Mouse (Mus musculus) macrophage (primary cell): ENCODE data around the gene Adam11. TPM values are rescaled to one million over a fixed set of nuclear protein-coding genes. Genes with fewer than 3 reads are reported as not detected.

Experiments used
- H3K27ac ChIP-seq: fragments of 350-480 bp; formaldehyde crosslinking; 2 replicates; pipeline ENCODE4 v1.9.0; 2021
- H3K36me3 ChIP-seq: fragments of 350-480 bp; formaldehyde crosslinking; 2 replicates; pipeline ENCODE4 v1.9.0; 2021; ENCODE audit errors: inconsistent target
- H3K4me3 ChIP-seq: fragments of 350-480 bp; formaldehyde crosslinking; 2 replicates; pipeline ENCODE4 v1.9.0; 2021; ENCODE audit errors: inconsistent target
- H3K79me2 ChIP-seq: fragments of 350-480 bp; formaldehyde crosslinking; 2 replicates; pipeline ENCODE4 v1.9.0; 2021; ENCODE audit errors: inconsistent target
- WGBS: methylation state at CpG from one replicate; pipeline ENCODE4 v1.1.7; 2026; ENCODE audit warnings: inconsistent platforms; ENCODE audit not compliant: missing documents; 5-methylcytosine and 5-hydroxymethylcytosine counted together
- polyA plus RNA-seq: library from polyadenylated mRNA; stranded (reverse); fragments of 250-400 nt; gene quantifications from 3 replicates; pipeline ENCODE4 v1.2.4, GENCODE M21; 2018; ENCODE audit warnings: inconsistent platforms

Adam11 gene
- polyA plus RNA-seq, 1 experiment from 2014 or later = 0.16 TPM

GRCm38 (mm10) chr11:102742066-102742465 lies 19.2 kb upstream of the Adam11 start:
- WGBS = 90% methylated on average over 6 of the region's 7 CpGs
- H3K27ac ChIP-seq = no peak overlapping the region

GRCm38 (mm10) chr11:102742843-102743242 lies 18.4 kb upstream of the Adam11 start:
- no peak overlapping the region for H3K4me3 ChIP-seq
- 84% methylated on average over 5 of the region's 5 CpGs for WGBS
- no peaks in the 10 kb centered on the region for H3K36me3 ChIP-seq
- H3K79me2 ChIP-seq = no peaks in the 10 kb centered on the region
- H3K27ac ChIP-seq = no peak overlapping the region

More at GRCm38 (mm10) chr11:102742066-102742465, 19.2 kb upstream of the Adam11 start:
- no peaks in the 10 kb centered on the region for H3K79me2 ChIP-seq
- no peak overlapping the region for H3K4me3 ChIP-seq
- no peaks in the 10 kb centered on the region for H3K36me3 ChIP-seq

- 73% methylated on average over 3 of the region's 3 CpGs for WGBS
- Histone ChIP-seq H3K79me2 (no peaks in the 10 kb centered on the region), H3K36me3 (no peaks in the 10 kb centered on the region), H3K4me3 (no peak overlapping the region), H3K27ac (no peak overlapping the region)
Observed at GRCm38 (mm10) chr11:102744746-102745145, 16.5 kb upstream of the Adam11 start.

GRCm38 (mm10) chr11:102747866-102748265 lies 13.4 kb upstream of the Adam11 start:
- 64% methylated on average over 1 of the region's 1 CpGs for WGBS
- H3K36me3 ChIP-seq = no peaks in the 10 kb centered on the region
- H3K27ac ChIP-seq = no peak overlapping the region
- no peak overlapping the region for H3K4me3 ChIP-seq
- H3K79me2 ChIP-seq = no peaks in the 10 kb centered on the region

- WGBS = 91% methylated on average over 4 of the region's 4 CpGs
- no peak overlapping the region for H3K27ac ChIP-seq
- no peak overlapping the region for H3K4me3 ChIP-seq
- no peaks in the 10 kb centered on the region for H3K36me3 ChIP-seq
- no peaks in the 10 kb centered on the region for H3K79me2 ChIP-seq
Observed at GRCm38 (mm10) chr11:102748381-102748780, 12.9 kb upstream of the Adam11 start.

- Histone ChIP-seq H3K27ac (no peak overlapping the region), H3K79me2 (no peaks in the 10 kb centered on the region), H3K4me3 (no peak overlapping the region), H3K36me3 (no peaks in the 10 kb centered on the region)
- 74% methylated on average over 2 of the region's 2 CpGs for WGBS
Observed at GRCm38 (mm10) chr11:102749712-102750111, 11.5 kb upstream of the Adam11 start.

- Histone ChIP-seq H3K36me3 (no peaks in the 10 kb centered on the region), H3K79me2 (no peaks in the 10 kb centered on the region), H3K27ac (no peak overlapping the region), H3K4me3 (no peak overlapping the region)
- WGBS = 34% methylated on average over 11 of the region's 13 CpGs
Observed at GRCm38 (mm10) chr11:102752896-102753590, 8.2 kb upstream of the Adam11 start.

- H3K36me3 ChIP-seq = no peaks in the 10 kb centered on the region
- H3K4me3 ChIP-seq = no peak overlapping the region
- 24% methylated on average over 18 of the region's 18 CpGs for WGBS
- H3K27ac ChIP-seq = no peak overlapping the region
- H3K79me2 ChIP-seq = no peaks in the 10 kb centered on the region
Observed at GRCm38 (mm10) chr11:102753591-102754324, 7.5 kb upstream of the Adam11 start.

- no peak overlapping the region for H3K4me3 ChIP-seq
Observed at GRCm38 (mm10) chr11:102754416-102754815, 6.8 kb upstream of the Adam11 start.

GRCm38 (mm10) chr11:102755391-102755790 lies 5.8 kb upstream of the Adam11 start:
- Histone ChIP-seq H3K27ac (no peak overlapping the region), H3K36me3 (no peaks in the 10 kb centered on the region), H3K4me3 (no peak overlapping the region), H3K79me2 (no peaks in the 10 kb centered on the region)
- 87% methylated on average over 7 of the region's 7 CpGs for WGBS

More at GRCm38 (mm10) chr11:102754416-102754815, 6.8 kb upstream of the Adam11 start:
- no peaks in the 10 kb centered on the region for H3K36me3 ChIP-seq
- no peaks in the 10 kb centered on the region for H3K79me2 ChIP-seq
- H3K27ac ChIP-seq = no peak overlapping the region
- 22% methylated on average over 4 of the region's 4 CpGs for WGBS

GRCm38 (mm10) chr11:102758977-102759376 lies 2.3 kb upstream of the Adam11 start:
- WGBS = 14% methylated on average over 2 of the region's 2 CpGs
- Histone ChIP-seq H3K27ac (no peak overlapping the region), H3K4me3 (no peak overlapping the region), H3K36me3 (no peaks in the 10 kb centered on the region), H3K79me2 (no peaks in the 10 kb centered on the region)

GRCm38 (mm10) chr11:102760805-102761308 lies 382 bp upstream of the Adam11 start:
- WGBS = 47% methylated on average over 4 of the region's 6 CpGs
- H3K27ac ChIP-seq = no peak overlapping the region
- H3K36me3 ChIP-seq = no peaks in the 10 kb centered on the region
- no peaks in the 10 kb centered on the region for H3K79me2 ChIP-seq
- no peak overlapping the region for H3K4me3 ChIP-seq

- 9% methylated on average over 15 of the region's 15 CpGs for WGBS
- Histone ChIP-seq H3K79me2 (no peaks in the 10 kb centered on the region), H3K4me3 (no peak overlapping the region), H3K36me3 (no peaks in the 10 kb centered on the region), H3K27ac (no peak overlapping the region)
Observed at GRCm38 (mm10) chr11:102762248-102762647, 1.0 kb downstream of the Adam11 start.

- no peak overlapping the region for H3K27ac ChIP-seq
- 90% methylated on average over 11 of the region's 11 CpGs for WGBS
- H3K36me3 ChIP-seq = no peaks in the 10 kb centered on the region
- no peaks in the 10 kb centered on the region for H3K79me2 ChIP-seq
- no peak overlapping the region for H3K4me3 ChIP-seq
Observed at GRCm38 (mm10) chr11:102763009-102763767, 1.9 kb downstream of the Adam11 start.
